Mouse (Mus musculus) hematopoietic stem cell, adult 5-6 weeks (primary cell): ENCODE measurements at regions not wholly inside any gene's neighbourhood (a gene's known extent, or its start where the extent isn't known, plus 50 kb on each side); places are given as distances from the start of the nearest gene placed in this dataset.

Source experiments
- ATAC-seq, 2 experiments: fragments of 125-278 bp in 1 of 2; replicated peaks in 1 of 2; 2 replicates each; pipeline ENCODE4 v1.8.0; 2016 to 2017; ENCODE audit warnings: inconsistent platforms in 2 of 2, mild to moderate bottlenecking in 2 of 2, moderate number of reproducible peaks in 2 of 2, low read depth in 1 of 2, moderate TSS enrichment in 1 of 2; ENCODE audit not compliant: low FRiP score in 2 of 2, poor library complexity in 2 of 2, severe bottlenecking in 2 of 2, insufficient read depth in 1 of 2, low TSS enrichment in 1 of 2

DNA sequence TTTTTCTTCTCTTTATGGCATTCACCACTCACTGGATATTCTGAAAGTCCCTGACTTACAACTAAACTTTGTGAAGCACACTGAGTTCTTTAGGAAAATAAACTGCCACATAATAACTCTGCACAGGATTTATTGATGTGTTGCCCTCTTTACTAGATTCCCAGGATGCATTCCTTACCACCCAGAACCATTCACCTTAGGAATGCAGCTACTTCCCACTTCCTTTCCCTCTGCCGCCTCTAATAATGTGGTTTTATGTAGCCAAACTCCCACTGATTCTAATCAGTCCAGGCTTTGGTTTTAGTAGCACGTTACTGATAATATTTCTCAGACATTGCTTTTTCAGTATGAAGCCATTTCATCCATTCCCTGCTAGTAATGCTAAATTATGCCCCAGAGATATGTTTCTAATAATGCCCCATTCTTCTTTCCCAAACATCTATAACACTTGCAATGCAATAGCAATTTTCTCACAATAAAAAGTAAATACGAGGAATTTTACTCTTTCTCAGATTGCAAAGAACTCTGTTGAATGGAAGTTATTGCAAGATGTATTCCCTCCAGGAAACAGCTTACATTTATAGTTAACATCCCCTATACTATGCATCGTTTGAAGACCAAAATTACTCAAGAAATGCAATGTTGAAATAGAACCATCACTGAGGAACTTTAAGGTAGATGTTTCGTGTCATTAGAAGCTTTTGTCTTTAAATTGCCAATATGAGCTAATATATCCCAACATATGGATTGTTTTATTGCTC is 145.2 kb upstream of the Zpld1 start:
- ATAC-seq = no peak

DNA sequence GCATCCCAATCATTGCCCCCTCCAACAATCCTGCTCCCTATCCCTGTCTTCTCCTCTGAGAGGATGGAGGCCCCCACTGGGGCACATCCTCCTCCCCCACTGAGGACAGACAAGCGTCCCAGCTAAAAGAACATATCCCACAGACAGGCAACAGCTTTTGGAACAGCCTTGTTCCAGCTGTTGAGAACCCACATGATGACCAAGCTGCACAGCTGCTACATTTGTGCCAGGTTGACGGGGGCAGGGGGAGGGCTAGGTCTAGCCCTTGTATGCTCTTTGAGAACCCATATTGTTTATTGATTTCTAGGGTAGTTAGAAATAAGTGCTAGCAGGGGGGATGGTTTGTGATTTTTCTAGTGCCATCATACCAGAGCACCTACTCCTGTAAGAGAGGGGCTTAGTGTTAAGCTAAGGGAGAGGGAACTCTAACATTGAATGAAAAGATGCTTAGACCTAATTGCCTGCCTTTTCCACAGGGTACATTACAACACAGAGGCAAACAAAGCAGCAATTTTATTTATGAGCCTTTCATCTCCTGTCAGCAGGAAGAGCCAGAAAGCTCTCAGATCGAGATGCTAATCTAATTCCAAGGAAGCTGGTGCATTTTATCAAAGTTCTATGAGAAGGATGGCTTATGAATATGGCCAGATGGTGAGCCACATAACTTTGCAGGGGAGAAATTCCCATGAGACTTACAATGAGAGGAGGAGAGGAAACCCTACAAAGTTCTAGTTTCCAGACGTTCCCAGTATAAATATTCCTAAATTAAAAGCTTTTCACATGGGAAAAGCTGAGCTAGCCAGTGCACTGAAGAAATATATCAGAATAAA is 137.6 kb upstream of the Zpld1 start:
- no peak for ATAC-seq

DNA sequence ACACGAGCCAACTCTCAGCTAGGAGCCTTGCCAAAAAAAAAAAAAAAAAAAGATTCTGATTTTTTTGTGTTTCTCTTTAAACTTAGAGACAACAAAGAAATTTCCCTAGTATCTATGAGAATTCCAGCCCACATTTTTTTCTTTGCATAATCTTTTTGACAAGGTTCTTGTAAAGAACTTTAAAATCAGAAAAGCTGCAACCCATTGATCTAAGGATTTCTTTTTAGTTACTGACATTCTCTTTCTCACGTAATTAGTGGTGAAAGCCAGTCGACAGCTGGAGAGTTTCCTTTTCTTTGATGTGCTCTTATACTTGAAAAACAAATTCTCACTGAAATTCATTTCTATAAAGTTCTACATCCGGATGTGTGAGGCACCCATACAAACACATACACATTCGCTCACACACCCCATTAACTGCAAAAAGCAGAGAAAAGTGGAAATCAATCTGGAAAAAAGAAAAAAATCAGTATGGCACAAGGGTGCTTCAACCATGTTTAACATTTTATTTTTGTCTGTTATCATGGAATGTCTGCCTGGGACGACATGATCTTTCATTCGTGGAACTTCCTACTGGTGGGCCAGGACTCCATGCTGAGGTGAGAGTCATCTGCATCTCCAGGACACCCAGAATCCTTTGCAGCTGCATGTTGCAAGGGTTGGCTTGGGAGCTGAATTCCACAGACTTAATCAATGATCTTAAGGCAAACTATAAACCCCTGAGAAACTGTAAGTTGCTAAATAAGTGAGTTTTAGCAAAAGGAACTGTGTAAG is 124.0 kb upstream of the Zpld1 start:
- ATAC-seq = no peak

DNA sequence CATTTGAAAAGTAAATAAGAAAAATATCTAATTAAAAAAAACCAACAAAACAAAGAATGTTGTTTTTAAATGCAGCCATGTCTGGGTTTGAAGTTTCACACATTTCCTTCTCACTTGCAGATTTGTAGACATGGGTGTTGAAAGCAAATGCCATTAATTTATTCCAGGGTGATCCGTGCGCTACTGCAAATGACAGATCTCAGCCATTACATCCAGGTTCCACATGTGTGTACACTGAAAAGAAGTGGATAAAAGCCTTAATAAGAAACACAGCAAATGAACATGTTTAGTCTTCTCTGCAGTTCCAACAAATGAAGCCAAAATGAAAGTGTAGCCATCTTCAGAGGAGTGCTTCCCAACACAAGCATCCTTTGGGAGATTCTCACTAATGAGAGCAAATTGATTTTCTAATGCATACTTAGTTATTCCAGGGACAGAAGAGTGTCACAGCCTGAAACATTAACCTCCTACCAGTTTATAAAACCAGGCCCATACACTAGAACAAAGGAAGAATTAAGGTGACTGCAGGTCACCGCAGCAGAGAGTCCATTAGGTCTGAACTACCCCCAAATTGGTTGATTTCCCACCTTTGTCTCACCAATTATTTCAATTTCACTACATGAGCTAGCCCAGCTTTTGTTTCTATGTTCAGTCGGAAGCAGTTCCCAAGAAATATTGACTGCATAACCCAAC is 123.2 kb upstream of the Zpld1 start:
- ATAC-seq = no peak

DNA sequence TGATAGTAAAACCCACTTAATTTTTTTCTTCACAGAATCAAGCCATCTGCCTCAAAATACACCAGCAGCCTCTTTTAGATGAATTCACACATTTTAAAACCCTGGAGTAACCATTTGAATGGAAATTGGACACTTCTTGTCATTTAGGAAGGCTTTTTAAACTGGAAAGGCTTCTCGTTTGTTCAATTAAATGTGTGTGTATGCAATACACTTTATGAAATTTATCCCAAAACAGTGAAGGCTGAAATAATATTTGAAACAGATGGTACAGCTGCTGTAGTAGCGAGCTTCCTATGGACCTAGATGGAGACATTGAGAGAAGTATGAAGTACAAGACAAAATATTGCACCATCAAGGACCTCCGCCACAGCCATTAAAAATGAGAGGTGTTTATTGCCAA is 121.1 kb upstream of the Zpld1 start:
- ATAC-seq = no peak

DNA sequence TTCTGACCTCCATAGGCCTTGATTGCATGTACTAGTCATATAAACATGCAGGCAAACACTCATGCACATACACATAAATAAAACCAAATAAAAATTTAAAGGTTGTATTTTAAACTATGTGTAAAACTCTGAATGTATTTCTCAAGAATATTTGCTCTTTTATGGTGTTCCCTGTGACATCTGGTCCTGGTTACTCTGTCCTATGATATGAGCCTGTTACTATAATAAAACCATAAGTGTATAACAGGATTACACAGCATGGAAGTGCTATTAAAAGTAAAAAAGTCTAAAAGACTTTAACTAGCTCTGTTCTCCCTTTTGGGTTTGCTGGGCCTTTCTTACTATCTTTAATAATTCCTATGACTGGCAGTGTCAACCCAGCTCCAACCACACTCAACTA is 103.0 kb upstream of the Zpld1 start:
- ATAC-seq = no peak

DNA sequence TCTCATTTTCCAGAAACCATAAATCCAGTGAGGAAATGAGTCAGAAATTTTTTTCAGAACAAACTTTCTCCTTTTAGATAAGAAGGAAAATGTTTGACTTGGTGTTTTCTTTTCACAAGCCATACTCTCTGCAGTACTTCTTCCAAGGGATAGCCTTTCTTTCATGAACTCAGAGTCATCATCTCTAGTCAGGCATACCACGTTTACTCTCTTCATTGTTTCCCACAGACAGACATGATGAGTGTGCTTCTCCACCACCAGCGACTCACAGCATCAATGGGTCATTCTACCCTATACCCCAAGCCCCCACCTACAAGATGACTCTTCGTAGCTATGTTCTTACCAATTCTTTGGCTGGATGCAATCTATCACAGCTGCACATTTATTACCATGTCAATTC is 97.1 kb upstream of the Zpld1 start:
- no peak for ATAC-seq

DNA sequence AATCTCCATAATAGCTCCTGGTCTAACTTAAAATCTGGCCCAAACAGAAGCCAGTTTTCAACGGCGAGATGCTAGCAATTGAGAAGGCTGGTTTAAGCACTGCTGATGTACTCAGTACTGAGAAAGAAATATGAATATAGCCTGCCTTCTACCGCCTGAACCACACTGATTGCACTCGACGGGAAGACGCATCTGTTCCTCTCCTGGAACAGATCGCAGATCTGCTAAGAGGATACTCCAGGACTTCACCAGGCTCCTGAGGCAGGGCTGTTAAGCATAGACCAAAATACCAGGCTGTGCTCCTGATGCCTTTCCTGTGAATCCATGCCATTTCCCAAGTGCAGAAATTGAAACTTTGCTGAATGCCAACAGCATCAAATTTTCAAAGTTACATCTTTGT is 92.6 kb upstream of the Zpld1 start:
- no peak for ATAC-seq

DNA sequence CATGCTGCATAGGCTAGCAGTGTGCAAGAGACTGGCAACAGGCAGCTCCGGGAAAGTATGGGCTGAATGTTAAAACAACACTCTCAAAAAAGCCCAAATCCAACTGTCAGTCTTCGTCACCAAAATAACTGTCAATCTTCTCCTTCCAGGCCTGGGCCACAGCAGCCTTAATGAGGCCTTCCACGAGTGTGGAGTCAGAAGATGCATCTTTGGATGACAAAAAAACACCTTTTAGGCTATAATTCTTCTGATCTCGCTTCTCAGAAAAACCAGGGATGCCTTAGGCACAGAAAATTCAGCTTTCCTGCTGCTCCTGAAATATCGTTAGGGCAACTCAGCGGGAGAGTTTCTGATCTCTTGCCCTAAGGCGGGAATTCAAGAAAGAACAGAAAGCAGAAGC is 82.2 kb upstream of the Zpld1 start:
- no peak for ATAC-seq

DNA sequence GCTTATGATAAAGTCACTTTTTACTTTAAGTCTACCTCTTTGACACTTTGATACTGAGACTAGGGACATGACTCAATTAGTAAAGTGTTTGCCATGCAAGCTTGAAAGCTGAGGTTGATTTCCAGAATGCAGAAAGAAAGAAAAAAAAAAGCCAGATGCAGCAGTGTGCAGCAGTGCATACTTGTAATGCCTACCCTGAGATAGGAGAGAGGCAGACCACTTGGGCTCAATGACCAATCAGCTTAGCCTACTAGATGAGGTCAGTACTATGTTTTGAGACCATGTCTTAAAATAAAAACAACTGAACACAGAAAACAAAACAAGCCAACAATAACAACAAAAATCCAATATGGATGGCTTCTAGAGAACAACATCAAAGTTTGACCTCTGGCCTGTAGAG is 81.4 kb upstream of the Zpld1 start:
- no peak for ATAC-seq

DNA sequence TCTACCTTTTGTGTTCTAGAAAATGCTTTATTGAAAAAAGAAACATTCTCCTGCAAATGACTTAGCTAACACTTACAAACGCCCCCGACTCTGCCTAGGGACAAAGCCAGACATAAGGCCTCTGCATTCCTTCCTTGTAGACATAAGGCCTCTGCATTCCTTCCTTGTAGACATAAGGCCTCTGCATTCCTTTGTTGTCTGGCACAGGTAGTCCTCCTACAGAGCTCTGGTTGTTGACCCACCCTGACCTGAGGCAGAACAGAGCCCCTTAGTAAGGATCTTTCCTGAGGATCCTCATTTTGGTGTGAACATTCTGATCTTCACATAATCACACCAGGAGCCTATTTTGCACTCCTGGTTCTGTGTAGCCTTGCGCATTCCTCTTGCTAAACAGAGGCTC is 80.9 kb upstream of the Zpld1 start:
- no peak for ATAC-seq

DNA sequence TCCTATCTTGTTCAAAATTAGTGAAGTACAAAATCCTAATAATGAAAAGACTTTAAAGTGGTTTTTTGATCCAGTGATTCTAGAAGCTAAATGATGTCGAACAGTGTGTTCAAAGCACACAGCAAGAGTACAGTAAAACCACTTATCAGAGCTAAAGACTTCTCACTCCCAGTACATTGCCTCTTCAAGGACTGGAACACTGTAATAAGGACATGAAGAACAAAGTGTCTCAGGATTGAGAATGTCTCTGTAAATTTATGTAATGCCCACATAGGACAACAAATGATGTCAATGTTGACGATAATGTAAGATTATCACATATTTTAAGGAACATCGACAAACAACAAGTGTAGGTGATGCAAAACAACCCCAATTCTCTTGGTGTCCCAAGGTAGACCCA is 78.1 kb upstream of the Zpld1 start:
- no peak for ATAC-seq

DNA sequence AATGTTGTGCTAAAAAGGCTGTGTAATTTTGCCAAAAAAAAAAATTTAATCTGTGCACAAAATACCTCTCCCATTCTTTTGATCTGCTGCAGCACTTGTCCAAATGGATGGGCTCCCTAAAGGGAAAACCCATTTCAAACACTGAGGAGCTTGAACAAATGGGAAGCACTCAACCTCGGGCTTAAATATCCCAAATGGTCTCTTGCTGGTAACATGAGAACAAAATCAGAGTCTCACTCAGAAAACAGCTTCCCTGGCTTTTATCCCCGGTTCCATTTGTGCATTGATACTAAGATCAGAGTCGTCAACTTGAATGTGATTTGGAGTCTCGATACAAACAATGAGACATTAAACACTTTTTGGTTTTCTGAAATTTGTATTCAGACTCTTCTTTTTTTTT is 59.9 kb upstream of the Zpld1 start:
- ATAC-seq = no peak

DNA sequence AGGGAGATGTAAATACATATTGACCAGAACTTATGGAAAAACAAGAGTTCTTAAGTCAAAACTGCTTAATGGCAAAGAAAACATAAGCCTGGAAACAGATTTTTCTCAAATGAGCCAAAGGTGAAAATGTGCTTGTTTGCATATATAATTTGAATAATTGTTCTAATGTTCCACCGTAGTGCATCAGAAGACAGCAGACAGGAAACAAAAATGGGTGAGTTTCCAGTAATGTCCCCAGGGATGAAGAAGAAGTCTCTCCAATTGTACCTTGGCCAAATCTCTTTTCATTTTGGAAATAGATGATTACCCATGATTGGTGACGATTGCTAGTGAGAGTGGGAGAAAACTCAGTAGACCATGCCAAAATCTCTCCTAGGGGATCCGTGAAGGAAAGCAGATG is 58.3 kb upstream of the Zpld1 start:
- no peak for ATAC-seq
